Mouse (Mus musculus): ENCODE measurements at regions not wholly inside any gene's neighbourhood (a gene's known extent, or its start where the extent isn't known, plus 50 kb on each side); places are given as distances from the start of the nearest gene placed in this dataset.
A peak's percentile ranks its signal among the peaks of the same experiment; 100 is the strongest.

DNA sequence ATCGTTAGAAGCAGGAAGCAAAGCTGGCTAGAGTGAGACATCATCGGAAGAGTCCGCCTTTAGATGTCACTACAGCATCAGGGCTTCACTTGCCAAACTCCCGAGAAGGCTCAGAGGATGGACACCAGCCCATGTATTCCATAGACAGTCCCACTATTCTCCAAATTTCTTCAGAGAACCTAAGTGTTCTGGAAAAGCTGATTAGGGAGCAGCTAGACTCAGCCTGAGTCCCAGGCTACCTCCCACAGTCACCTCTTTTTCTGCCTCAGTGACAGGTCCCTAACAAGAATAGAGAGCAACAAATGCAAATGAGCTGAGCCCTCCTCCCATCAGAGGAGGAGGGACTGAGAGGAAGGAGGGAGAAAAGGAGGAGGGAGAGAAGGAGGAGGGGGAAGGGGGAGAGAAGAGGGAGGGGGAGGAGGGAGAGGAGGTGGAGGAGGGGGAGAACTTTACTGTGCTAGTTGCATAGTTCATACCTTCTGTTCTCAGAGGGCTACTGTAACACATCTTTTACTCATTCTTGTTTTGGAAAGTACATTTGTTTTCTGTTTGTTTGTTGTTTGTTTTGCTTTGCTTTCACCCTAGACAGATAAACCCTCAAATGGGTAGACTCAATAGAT, 465.8 kb downstream of the Tmem182 start:
- Histone ChIP-seq H3K4me1 (ENCODE audit: control insufficient read depth, insufficient read depth, low read length) (peaks cover 7% of the 10 kb centered on the region; the same call in 1 of the 2 replicates), H3K9ac (ENCODE audit: low read depth, low read length) (no peak overlapping the region), H3K4me3 (ENCODE audit: low read length) (no peak overlapping the region), H3K4me2 (replicated peaks; ENCODE audit: low read depth, low read length) (no peak overlapping the region), H3K9me3 (ENCODE audit: control insufficient read depth, low read length) (no peaks in the 10 kb centered on the region), H3K36me3 (ENCODE audit: control insufficient read depth, insufficient read depth, low read length) (no peaks in the 10 kb centered on the region), H3K27me3 (ENCODE audit: control insufficient read depth, insufficient read depth, low read length) (no peaks in the 10 kb centered on the region), H3K27ac (ENCODE audit: low read depth, low read length) (no peak overlapping the region)
- WGBS, result 25% methylated on average over 4 of the region's 4 CpGs
- ATAC-seq (ENCODE audit: low FRiP score, low TSS enrichment), result no peak; the same call in 1 of the 2 replicates

DNA sequence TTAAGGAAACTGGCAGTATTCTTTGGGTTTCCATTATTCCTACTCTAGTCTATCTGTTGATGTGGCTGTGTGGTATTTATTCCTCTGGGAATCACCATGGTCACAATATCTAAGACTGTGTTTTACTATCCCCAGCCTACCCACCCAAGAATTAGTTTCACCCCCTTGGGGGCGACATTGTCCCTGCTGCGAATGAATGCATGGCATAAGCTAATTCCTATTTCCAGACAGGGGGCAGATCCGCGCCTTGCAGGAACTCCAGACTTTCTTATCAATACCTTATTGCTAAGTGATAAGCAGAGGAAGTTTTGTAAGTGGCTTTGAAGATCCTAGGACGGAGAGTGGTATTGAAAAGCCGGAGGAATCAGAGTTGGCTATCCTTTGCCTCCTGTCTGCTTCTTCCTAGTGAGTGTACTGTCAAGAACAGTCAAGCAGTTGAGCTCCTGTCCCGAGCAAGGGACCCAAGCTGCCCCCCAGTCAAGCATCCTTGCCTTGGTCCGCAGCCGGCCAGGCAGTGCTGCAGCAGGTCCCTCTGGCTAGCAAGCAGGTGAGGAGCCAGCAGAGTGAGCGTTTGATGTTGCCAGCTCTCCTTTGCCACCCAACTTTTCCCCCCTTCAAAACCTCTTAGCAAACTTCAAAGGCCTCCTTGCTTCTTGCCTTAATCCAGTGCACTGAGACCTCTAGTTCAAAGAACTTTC, 469.3 kb downstream of the Tmem182 start:
- Histone ChIP-seq H3K9ac (ENCODE audit: low read depth, low read length) (no peak overlapping the region), H3K4me3 (ENCODE audit: low read length) (peak overlapping the region; percentile 13; the same call in 1 of the 2 replicates), H3K36me3 (ENCODE audit: control insufficient read depth, insufficient read depth, low read length) (no peaks in the 10 kb centered on the region), H3K4me2 (replicated peaks; ENCODE audit: low read depth, low read length) (peak overlapping the region; percentile 30), H3K27ac (ENCODE audit: low read depth, low read length) (no peak overlapping the region), H3K9me3 (ENCODE audit: control insufficient read depth, low read length) (no peaks in the 10 kb centered on the region), H3K27me3 (ENCODE audit: control insufficient read depth, insufficient read depth, low read length) (no peaks in the 10 kb centered on the region), H3K4me1 (ENCODE audit: control insufficient read depth, insufficient read depth, low read length) (peaks cover 15% of the 10 kb centered on the region; the same call in 1 of the 2 replicates)
- 13% methylated on average over 10 of the region's 10 CpGs for WGBS
- no peak for ATAC-seq (ENCODE audit: low FRiP score, low TSS enrichment)

DNA sequence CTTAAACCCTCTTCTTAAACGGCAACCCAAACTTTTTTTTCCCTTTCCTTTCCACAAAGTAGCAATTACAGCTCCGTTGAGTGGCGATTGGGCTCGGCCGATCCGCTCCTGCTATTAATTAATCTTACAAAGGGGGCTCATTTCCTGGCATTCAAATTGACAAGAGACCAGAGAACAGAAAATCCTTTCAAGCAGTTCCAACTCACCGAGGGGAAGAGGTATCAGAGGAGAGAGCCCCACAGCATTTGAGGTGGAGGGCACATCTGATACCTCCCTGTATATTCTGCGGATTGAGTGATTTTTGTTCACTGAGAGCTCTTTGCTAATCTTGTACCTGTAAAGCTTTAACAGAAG, 469.8 kb downstream of the Tmem182 start:
- Histone ChIP-seq H3K4me2 (replicated peaks; ENCODE audit: low read depth, low read length) (peak overlapping the region; percentile 30), H3K4me3 (ENCODE audit: low read length) (peak overlapping the region; percentile 13; the same call in 1 of the 2 replicates), H3K9ac (ENCODE audit: low read depth, low read length) (no peak overlapping the region), H3K27me3 (ENCODE audit: control insufficient read depth, insufficient read depth, low read length) (no peaks in the 10 kb centered on the region), H3K27ac (ENCODE audit: low read depth, low read length) (no peak overlapping the region), H3K4me1 (ENCODE audit: control insufficient read depth, insufficient read depth, low read length) (peaks cover 15% of the 10 kb centered on the region; the same call in 1 of the 2 replicates), H3K9me3 (ENCODE audit: control insufficient read depth, low read length) (no peaks in the 10 kb centered on the region), H3K36me3 (ENCODE audit: control insufficient read depth, insufficient read depth, low read length) (no peaks in the 10 kb centered on the region)
- 4% methylated on average over 8 of the region's 8 CpGs for WGBS
- ATAC-seq (ENCODE audit: low FRiP score, low TSS enrichment), result no peak

DNA sequence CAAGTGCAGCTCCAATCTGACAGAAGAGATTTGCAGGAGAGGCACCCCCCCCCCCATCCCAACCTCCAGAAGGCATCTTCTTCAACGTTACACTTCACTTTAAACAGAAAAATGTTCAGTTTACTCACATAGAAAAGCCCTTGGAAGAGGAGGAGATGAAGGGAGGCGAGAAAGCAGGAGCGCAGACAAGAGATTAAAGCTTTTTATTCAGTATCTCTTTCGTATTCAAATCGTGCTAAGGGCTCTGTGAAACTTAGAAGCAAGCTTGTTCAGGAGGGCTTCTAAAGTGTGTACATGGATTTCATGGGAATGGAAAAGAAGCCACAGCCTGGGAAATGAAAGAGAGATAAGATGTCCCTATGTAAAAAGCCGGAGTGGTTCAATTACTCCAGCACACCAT, 470.2 kb downstream of the Tmem182 start:
- Histone ChIP-seq H3K36me3 (ENCODE audit: control insufficient read depth, insufficient read depth, low read length) (no peaks in the 10 kb centered on the region), H3K27ac (ENCODE audit: low read depth, low read length) (no peak overlapping the region), H3K4me2 (replicated peaks; ENCODE audit: low read depth, low read length) (peak overlapping the region; percentile 30; the same call in 1 of the 2 replicates), H3K9ac (ENCODE audit: low read depth, low read length) (no peak overlapping the region), H3K4me3 (ENCODE audit: low read length) (no peak overlapping the region), H3K9me3 (ENCODE audit: control insufficient read depth, low read length) (no peaks in the 10 kb centered on the region), H3K27me3 (ENCODE audit: control insufficient read depth, insufficient read depth, low read length) (no peaks in the 10 kb centered on the region), H3K4me1 (ENCODE audit: control insufficient read depth, insufficient read depth, low read length) (peaks cover 15% of the 10 kb centered on the region; the same call in 1 of the 2 replicates)
- WGBS, result 28% methylated on average over 6 of the region's 6 CpGs
- no peak for ATAC-seq (ENCODE audit: low FRiP score, low TSS enrichment)

DNA sequence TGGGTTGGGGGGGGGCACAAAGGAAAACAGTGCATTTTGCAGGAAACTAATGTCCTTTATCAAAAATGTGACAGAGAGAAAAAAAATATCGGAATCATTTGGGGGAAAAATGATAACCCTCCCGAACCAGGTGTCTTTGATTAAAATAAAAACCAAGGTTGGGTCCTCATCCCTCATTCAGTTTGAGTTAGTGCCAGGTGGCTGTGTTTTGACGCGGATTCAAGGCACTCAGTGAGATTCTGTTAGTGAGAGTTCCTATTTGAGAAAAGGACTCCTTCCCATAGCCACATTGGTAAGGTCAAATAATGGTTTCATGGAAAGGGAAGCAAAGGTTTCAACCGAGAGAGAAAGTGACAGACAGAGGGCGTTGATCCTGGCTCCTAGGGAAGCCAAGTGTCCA, 470.9 kb downstream of the Tmem182 start:
- no peak for ATAC-seq (ENCODE audit: low FRiP score, low TSS enrichment)
- Histone ChIP-seq H3K27ac (ENCODE audit: low read depth, low read length) (no peak overlapping the region), H3K4me1 (ENCODE audit: control insufficient read depth, insufficient read depth, low read length) (peaks cover 15% of the 10 kb centered on the region; the same call in 1 of the 2 replicates), H3K36me3 (ENCODE audit: control insufficient read depth, insufficient read depth, low read length) (no peaks in the 10 kb centered on the region), H3K27me3 (ENCODE audit: control insufficient read depth, insufficient read depth, low read length) (no peaks in the 10 kb centered on the region), H3K9me3 (ENCODE audit: control insufficient read depth, low read length) (no peaks in the 10 kb centered on the region), H3K4me2 (replicated peaks; ENCODE audit: low read depth, low read length) (no peak overlapping the region), H3K9ac (ENCODE audit: low read depth, low read length) (no peak overlapping the region), H3K4me3 (ENCODE audit: low read length) (no peak overlapping the region)
- 61% methylated on average over 6 of the region's 6 CpGs for WGBS

DNA sequence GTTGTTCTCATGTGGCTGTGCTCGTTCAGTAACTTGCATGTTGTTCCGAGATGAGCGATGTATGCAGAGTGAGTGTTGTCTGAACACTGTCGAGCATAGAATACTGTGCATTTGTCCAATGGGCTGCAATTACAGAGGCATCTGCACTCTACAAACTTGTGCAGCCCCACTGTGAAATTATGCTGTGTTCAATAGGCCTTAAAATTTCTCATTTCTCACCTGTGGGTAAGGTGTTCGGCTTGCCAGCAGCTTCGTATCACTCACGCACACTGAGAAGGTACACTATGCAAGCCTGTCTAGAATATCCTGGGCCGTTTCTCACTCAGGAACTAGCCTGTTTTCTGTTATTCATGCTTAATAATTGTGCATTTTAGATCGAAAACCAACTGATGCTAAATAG, 479.8 kb downstream of the Tmem182 start:
- Histone ChIP-seq H3K27me3 (ENCODE audit: control insufficient read depth, insufficient read depth, low read length) (no peaks in the 10 kb centered on the region), H3K4me1 (ENCODE audit: control insufficient read depth, insufficient read depth, low read length) (no peaks in the 10 kb centered on the region), H3K9ac (ENCODE audit: low read depth, low read length) (no peak overlapping the region), H3K9me3 (ENCODE audit: control insufficient read depth, low read length) (no peaks in the 10 kb centered on the region), H3K4me3 (ENCODE audit: low read length) (no peak overlapping the region), H3K27ac (ENCODE audit: low read depth, low read length) (no peak overlapping the region), H3K4me2 (replicated peaks; ENCODE audit: low read depth, low read length) (no peak overlapping the region), H3K36me3 (ENCODE audit: control insufficient read depth, insufficient read depth, low read length) (no peaks in the 10 kb centered on the region)
- ATAC-seq (ENCODE audit: low FRiP score, low TSS enrichment), result no peak
- 85% methylated on average over 9 of the region's 9 CpGs for WGBS

DNA sequence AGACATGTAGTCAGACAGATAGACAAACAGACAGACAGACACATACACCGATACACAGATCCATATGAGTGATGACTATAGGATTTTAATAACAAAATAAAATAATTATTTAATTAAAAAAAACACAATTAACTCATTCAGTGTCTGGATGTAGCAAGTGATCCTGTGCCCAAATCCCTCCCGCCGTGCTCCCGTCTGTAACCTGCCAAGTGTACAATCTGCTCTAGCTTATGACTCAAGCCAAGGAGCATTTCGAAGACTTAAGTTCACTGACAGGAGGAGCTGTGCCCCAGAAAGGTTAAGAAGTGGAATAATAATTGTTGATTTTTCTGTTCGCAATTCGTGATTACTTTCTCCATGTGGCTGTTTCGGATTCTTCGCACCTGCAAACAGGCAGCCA, 480.8 kb downstream of the Tmem182 start:
- no peaks in the 10 kb centered on the region for H3K36me3 ChIP-seq (ENCODE audit: control insufficient read depth, insufficient read depth, low read length)
- 87% methylated on average over 9 of the region's 9 CpGs for WGBS
- H3K9ac ChIP-seq (ENCODE audit: low read depth, low read length), result no peak overlapping the region
- H3K9me3 ChIP-seq (ENCODE audit: control insufficient read depth, low read length), result no peaks in the 10 kb centered on the region
- H3K27me3 ChIP-seq (ENCODE audit: control insufficient read depth, insufficient read depth, low read length), result no peaks in the 10 kb centered on the region
- no peak overlapping the region for H3K4me3 ChIP-seq (ENCODE audit: low read length)
- no peak overlapping the region for H3K4me2 ChIP-seq (replicated peaks; ENCODE audit: low read depth, low read length)
- H3K4me1 ChIP-seq (ENCODE audit: control insufficient read depth, insufficient read depth, low read length), result no peaks in the 10 kb centered on the region
- ATAC-seq (ENCODE audit: low FRiP score, low TSS enrichment), result no peak
- no peak overlapping the region for H3K27ac ChIP-seq (ENCODE audit: low read depth, low read length)

DNA sequence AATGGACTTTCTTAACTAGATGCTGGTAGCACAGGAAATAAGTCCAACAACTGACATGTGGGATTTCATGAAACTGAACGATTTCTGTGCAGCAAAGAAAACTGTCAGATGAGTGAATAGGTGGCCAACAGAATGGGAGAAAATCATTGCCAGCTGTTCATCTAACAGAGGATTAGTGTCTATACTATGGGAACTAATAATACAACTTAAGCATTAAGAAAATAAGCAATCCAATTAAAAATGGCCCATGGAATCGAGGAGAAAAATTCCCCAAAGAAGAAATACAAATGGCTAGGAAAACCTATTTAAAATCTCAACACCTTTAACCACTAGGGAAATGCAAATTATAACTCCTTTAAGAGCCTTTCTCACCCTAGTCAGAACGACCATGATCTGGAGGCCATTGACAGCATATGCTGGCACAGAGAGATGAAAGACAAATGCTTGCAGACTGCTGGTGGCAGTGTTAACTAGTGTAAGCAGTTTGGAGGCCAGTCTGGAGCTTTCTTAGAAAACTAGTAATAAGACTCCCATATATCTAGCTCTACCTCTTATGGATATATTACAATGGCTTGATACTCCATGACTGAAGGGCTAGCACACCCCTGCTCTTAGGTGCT, 521.6 kb downstream of the Tmem182 start:
- H3K4me1 ChIP-seq (ENCODE audit: control insufficient read depth, insufficient read depth, low read length), result no peaks in the 10 kb centered on the region
- H3K36me3 ChIP-seq (ENCODE audit: control insufficient read depth, insufficient read depth, low read length), result no peaks in the 10 kb centered on the region
- H3K4me3 ChIP-seq (ENCODE audit: low read length), result no peak overlapping the region
- WGBS, result 59% methylated on average over 3 of the region's 3 CpGs
- ATAC-seq (ENCODE audit: low FRiP score, low TSS enrichment), result no peak
- no peaks in the 10 kb centered on the region for H3K9me3 ChIP-seq (ENCODE audit: control insufficient read depth, low read length)
- no peak overlapping the region for H3K4me2 ChIP-seq (replicated peaks; ENCODE audit: low read depth, low read length)
- no peaks in the 10 kb centered on the region for H3K27me3 ChIP-seq (ENCODE audit: control insufficient read depth, insufficient read depth, low read length)
- no peak overlapping the region for H3K9ac ChIP-seq (ENCODE audit: low read depth, low read length)
- H3K27ac ChIP-seq (ENCODE audit: low read depth, low read length), result no peak overlapping the region

All from kidney, embryonic 14.5 days (tissue).